Mouse (Mus musculus) urinary bladder, postnatal 4 days (tissue): Measurements from ENCODE around the gene Nck2.
"Not testable (repeated sequence)": the region's sequence is repeated elsewhere in the genome, so short reads cannot be mapped to it uniquely, and the experiment has no call there.

Experiments used
- DNase-seq, 2 experiments: peaks; one replicate each; pipeline ENCODE4 v3.0.0; 2021 to 2022; ENCODE audit warnings: low spot score in 2 of 2

Gene Nck2

DNA sequence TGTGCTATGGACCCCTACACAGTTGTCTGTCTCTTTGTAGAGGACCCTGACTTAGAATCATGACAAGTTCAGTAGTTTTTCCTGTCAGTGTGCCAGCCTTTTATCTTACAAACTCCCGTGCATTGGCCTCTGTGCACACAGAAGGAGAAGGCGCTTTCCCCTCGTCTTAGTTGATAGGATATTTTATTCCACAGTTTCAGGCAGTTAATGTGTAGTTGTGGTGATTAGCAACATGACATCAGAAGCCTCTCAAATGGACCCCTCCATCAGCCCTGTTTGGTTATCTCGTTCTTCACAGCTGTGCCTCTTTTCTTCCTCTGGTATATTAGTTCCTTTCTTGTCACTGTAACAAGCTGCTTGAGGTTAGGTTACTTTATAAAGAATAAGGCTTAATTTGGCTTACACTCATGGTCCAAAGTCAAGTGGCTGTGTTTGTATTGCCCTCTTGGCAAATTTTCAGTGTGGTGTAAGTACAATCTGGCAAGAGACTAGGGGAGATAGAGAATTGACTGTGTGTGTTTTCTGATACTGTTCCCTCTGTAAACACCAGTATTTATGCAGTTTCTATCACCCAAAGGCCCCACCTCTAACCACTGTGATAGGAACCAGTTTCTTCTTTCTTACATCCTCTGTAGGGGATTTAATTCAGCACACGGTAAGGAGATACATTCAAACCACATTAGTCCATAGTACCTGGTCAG is 89.8 kb downstream of the Nck2 start:
- DNase-seq: no peak

DNA sequence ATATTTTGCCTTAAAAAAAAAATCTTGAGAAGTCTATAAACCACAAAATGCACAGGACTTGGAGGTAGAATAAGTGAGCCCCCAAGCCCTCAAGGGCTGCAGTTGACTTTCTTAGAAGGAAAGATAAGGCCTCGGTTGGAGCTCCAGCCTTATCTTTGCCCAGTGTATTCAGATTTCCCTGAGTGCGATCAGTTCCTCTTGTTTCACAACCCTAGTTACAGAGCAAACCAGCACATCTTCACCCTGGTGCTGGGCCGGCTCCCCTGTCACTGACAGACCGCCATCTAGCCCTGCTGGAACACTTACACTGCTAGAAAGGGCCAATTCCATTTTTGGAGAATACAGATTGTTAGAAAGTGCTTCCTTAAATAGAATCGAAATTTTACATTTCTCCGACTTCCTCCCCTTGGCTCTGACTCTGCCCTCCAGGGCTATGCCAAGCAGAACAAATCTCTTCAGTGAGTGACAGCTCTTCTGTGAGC is 91.2 kb downstream of the Nck2 start:
- DNase-seq: no peak

DNA sequence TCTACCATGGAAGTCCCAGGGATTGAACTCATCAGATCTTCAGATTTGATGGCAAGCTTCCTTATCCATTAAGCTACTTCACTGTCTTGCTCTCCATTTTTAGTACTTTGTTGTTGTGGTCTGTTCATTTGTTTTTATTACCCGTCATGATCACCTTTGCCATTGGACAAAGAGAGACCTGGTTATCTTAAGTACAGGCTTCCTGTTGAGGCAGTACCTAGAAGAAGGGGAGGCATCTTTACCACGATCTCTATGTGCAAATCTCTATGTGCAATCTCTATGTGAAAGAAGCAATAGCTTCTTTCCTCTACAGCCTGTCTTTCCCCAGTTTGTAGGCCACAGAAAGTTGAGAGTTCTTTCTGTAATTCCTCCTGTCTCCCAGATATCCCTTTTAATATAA is 91.9 kb downstream of the Nck2 start:
- no peak for DNase-seq

DNA sequence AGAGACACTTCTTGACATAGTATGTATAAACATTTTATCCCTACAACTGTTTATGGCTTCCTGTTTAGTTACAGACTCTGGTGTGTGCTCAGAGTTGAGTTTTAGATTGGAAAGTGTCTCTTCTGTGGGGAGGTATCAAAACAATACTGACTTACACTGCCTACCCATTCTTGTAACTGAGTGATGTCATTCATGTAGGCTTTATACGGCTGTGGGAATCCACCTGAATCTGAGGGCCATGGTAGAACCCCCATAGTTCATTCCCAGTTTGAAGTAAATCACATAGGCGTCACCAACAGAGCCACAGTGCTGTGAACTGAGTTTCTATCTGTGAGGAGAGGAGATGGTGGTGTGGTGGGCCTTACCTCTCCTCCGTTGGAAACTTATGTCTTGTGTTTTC is 92.6 kb downstream of the Nck2 start:
- no peak for DNase-seq

DNA sequence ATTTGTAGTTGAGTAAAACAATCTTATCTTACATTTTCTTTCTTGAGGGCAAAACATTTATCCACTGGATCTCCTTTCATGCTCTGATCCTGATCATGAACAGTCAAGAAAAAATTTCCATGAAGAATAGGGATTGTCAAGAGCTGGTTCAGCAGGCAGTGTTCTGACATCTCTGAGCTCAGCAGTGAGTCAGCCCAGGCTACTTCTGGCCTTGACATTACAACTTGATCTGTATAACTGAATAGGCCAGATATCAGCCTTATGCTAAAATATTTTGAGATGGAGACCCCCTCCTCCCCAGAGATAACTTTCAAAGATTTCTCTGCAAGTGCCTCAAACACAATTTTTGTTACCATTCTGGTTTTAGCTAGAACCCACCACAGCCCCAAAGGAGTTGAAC is 93.1 kb downstream of the Nck2 start:
- DNase-seq: no peak

DNA sequence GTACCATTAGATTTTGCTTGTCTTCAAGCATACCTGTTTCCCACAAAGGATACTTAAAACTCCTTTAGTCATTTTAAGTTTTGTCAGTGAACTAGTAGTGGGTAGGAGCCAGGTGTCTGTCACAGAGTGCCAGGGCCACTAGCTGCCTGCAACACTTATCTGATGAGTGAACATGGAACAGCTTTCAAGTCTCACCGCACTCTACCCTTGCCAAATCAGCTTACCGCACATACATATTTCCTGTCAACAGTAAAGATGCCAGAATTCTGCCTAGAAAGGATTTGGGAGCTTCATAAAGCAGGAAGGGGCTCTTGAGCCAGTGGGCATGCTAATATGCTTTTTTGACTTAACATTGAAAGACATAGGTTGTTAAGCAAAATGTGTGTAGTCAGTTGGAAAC is 94.3 kb downstream of the Nck2 start:
- no peak for DNase-seq

DNA sequence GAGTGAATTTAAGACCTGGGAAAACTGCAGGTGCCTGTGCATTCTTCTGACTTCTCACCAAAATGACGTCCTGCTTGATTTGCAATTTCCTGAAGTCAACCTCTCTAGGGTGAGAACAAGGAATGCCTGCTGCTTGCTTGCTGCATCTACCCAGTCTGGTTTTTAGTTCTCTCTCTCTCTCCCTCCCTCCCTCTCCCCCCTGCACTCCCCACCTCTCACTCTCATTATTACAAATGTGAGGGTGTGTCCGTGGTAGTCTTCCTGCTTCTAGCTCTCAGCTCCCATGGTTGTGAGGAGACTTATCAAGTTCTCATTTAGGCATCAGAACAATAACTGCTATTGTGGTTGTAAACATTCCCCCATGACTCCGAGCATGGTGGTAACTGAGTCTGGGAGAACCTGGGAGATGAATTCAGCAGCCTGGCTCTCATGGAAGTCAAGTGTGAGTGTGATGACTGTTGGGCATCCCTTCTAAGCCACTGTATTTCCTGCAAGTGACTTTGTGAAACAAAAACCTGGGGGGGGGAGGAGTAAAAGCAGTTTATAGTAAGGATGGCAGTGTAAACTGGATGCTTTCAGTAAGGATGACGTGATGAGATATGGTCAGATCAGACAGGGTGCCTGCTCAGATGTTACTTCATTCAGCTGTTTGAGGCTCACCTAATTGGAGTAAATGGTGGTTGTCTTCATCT is 95.5 kb downstream of the Nck2 start:
- DNase-seq: no peak

DNA sequence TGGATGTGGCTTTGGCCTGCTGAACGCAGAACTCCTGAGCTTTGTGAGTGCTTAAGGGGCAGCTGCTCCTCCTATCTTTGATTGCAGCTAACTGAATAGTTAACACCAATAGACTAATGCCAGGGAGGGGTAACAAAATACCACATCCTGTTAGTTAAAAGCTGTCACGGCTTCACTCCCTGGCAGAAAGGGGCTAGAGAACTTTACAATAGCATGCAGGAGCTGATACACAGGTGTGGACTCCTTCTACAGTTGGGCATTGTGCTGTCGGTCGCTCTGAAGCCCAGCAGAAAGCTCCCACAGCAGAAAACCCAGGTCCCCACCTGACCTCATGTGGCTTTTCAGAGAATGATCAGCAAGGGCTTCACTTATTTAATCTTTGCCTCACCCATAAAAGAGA is 98.0 kb downstream of the Nck2 start:
- no peak for DNase-seq

DNA sequence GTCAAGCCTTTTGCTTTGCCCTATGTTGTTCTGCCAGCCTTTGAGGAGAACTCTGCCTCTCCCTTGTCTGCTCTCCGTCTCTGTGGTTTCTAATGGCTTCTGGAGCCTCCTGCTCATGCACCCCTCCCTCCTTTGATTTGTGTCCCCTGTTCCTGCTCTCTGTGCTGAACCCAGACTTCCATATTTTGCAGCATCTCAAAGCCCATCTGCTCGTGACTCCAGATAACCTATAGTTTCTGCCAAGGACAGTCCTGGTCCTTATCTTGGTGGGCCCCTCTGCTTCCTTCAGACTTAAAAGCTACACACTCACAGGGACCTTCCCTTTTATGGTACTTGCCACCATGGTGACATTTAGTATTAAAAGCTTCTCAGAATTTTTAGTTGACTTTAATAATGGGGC is 103.3 kb downstream of the Nck2 start:
- DNase-seq: no peak

DNA sequence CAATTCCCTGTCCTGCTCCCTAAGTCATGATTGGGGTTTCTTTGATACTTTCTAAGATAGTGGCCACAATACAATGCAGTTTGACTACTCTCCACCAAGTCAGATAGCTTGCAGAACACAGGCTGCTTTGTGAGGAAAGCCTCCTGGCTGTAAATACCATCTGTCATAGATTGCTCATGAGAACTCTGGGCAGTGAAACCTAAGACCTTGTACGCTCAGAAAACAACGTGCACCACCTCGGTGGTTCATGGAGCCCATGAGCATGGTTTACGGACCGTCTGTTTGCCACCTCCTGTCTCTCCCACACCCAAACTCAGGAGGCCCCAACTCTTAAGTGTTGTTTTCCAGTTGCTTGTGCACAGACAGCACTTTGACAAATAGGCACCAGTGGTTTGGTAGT is 104.4 kb downstream of the Nck2 start:
- no peak for DNase-seq

DNA sequence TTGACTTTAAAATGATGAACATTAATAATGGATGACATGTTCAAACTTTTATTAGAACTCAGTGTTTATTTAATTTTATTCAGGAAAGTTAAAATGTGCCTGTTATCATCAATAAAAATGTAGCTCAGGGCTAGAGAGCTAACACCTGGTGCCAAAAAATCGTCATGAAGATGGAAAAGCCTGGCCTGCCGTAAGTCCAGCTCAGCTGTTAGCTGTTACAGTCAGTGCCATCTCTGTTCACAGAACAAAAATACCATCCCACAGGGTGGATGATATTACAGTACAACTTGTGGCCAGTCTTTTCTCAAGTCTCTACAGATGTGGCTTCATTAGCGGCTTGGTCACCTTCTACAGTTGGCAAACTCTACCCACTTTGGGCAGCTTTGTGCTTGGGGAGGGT is 106.1 kb downstream of the Nck2 start:
- DNase-seq: no peak

DNA sequence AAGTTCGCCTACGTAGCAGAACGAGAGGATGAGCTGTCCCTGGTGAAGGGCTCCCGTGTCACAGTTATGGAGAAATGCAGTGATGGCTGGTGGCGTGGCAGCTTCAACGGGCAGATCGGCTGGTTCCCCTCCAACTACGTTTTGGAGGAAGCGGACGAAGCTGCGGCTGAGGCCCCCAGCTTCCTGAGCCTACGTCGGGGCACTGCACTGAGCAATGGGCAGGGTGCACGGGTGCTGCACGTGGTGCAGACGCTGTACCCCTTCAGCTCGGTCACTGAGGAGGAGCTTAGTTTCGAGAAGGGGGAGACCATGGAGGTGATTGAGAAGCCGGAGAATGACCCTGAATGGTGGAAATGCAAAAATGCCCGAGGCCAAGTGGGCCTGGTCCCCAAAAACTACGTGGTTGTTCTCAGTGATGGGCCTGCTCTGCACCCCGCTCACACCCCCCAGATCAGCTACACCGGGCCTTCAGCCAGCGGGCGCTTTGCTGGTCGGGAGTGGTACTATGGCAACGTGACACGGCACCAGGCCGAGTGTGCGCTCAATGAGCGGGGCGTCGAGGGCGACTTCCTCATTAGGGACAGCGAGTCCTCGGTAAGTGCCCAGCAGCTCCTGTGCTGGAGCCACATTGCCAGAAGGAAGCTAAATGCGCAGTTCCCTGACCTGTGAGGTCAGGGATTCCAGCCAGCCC is 109.8 kb downstream of the Nck2 start:
- DNase-seq: not testable (repeated sequence)

DNA sequence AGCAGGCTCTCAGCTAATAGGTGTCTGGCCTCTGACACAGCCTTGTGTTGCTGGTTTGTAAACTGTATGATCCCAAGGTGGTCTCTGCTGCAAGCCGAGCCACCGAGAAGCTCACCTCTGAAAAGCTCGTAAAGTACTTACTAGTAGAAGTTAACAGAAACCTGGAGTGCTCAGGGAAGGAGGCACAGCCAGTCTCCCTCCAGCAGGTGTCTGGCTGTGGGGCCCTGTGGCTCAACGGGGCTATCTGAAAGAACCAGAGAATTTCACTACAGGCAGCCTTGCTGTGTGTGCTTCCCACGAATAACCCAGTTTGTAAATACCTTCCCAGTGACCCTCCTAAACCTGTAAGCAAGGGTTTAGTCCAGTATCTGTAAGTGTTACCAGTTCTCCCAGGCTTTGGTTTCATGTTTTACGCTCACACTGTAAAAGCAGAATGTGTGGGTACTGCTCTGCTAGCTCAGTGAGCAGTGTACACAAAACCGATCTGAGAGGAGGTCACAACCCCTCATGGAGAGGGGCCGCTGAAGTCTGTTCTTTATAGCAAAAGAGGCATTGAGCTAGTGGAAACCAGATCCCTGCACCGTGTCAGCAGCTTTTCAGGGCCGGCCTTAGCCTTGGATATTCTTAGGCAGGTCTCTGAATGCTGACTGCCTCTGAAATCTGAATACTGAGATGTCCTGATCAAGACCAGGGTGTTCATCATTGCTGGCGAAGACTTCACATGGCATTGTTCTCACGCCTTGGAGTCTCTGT is 111.0 kb downstream of the Nck2 start:
- DNase-seq: no peak

DNA sequence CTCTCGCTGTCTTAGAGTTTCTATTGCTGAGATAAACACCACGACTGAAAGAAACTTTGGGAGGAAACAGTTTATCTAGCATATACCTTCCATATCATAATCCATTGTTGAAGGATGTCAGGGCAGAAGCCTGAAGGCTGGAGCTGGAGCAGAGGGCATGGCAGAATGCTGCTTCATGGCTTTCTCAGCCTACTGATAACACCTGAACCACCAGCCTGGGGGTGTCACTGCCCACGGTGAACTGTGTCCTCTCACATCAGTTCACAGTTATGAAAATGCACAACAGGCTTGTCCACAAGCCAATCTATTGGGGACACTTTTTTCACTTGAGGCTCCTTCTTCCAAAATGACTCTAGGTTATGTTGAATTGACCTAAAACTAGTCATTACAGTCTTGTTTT is 114.0 kb downstream of the Nck2 start:
- DNase-seq: no peak

DNA sequence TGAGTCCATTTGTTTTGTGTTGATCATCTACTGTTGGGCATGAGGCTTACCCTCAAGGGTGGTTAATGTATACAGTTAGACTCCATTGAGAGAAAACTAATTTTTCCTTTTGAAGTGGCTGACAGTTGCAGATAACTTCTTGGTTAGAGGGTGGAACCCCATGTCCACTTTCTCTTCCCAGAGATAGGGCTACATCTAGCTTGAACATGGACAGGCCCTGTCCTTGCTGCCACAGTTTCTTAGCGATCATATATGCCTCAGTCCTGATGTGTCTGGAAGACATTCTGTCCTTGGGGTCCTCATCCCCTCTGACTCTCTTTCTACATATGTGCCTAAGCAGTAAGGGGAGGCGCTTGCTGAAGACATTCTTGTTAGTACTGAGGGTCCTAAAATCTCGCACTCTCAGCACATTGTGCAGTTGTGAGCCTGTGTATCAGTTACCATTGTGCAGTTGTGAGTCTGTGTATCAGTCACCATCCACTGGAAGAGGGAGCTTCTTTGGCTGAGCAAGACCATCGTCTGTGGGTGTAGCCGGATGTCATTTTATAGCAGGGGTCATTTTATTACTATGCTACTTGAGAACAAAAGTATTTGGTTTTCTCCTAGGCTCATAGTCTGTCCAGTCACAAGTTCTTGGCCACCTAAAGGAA is 114.8 kb downstream of the Nck2 start:
- no peak for DNase-seq

DNA sequence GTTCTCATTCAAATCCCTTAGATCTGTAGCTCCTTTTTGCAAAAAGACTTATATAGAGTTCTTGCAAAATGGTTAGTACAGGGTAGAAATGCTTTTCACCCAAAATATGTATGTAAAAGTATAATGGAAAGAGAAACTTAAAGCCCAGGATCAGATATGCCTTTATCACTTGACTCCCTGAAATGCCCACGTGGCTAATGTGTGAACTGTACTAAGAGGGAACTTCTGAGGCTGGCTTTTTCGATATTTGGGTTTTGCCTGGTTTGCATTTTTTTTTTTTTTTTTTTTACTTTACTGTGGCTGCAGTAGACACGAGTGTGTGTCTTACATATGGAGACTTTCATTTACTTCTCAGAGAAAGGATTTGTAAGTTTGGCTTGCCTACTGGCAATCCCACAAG is 116.7 kb downstream of the Nck2 start:
- no peak for DNase-seq

DNA sequence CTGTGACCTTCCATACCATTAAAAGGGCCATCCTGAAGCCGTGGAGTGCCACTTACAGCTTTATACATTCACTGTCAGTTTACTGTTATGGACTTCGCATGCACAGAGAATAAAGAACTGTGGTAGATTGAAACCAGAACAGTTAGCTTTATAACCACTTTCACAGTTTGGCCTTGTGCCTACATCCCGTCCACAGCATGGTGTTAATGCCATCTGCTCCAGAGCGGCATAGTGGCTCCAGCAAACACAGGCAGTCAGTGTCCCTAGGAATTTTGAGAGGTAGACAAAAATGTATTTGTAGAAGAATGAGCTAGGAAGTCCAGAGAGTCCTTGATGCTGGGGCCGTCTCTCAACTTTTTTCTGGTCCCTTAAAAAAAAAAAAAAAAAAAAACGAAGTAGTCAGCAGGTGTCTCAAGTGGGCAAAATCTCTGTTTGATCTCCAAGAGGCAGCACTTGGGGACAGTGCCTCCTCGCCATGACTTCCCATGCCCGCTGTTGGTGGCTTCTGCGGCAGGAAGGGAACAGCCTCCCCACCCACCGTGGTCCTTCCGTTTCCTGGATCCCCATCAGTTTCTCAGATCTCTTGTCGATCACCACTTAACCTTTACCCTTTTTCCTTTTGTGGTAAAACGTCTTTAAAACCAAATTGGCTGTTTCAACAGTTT is 117.8 kb downstream of the Nck2 start:
- no peak for DNase-seq

DNA sequence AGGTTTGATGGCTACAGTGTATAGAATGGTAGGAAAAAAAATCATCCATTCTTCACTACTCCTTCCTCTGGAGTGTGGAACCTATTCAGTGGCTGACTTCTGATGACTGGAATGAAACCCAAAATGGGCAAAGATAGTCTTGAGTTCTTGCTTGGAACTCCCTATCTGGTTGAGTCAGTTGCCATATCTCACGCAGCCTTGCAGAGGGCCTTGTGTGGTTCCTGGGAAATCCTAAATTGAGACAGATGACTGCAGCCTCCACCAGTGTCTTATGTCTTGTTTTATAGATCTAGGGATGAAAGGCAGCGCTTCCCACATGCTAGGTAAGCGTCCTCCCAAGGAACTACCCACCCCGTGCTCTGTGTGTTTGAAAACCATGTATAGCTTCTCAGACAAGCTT is 120.9 kb downstream of the Nck2 start:
- no peak for DNase-seq

DNA sequence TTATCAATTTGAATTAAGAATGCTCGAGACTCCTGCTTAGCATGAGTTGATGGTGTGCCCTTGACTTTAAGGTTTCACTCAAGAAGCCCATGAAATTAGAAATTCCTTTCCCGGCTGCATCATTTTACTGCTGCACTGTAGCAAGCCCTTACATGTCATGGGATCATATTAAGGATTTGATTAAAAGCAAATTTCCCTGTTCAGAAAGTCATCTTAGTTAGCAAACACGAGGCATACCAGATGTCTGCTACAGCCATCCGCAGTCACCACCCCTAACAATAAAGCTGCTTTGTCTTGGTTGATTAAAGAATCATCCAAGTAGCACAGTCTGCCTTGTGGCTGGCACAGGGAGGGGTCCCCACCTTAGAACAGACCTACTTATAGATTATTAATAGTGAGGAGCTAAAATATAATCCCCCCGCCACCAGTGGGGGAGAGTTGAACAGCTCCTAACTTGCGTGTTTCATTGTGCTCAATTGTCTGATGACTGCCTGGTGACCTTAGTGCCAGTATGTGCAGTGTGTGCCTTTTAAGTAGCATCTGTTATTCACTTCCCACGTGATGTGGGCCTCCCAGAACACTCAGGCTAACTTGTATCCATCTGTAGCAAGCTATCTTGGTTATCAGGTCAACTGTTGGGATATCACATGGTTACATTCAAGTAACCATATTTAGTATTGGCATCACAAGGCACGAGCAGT is 122.4 kb downstream of the Nck2 start:
- no peak for DNase-seq

DNA sequence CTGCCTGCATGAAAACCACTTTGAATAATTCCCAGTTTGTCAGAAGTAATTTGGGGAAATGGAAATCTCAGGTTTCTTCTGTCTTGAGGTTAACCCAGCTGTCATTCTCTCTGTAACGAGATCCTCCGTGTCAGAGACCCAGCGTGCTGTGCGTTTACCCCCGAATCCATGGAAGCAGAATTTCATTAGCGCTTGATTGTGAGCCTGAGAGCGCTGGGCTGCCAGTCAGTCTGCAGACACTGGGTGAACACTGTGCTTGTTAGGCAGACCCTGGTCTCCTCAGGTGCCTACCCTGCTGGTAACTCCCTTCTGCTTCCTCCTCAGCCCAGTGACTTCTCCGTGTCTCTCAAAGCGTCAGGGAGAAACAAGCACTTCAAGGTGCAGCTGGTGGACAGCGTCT is 124.4 kb downstream of the Nck2 start:
- DNase-seq: no peak

DNA sequence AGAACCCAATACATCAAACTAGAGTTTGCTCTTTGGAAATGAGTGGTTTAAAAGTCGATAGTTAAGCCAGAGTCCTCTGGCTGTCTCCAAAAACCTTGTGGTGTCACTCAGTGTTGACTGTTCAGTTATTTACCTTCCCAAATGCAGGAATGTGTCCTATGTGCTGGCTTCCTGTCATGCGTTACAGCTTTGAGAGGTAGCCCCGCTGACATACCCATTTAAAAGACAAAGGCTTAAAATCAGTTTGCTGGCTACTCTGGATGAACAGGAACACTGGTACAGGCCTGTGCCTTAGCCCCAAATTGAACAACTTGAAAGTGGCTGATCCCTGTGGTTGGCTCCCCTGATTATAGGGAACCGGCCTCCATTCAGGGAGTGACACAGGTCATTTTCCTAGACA is 126.7 kb downstream of the Nck2 start:
- no peak for DNase-seq
